Mouse (Mus musculus) forelimb bud, embryonic 11.5 days (tissue): ENCODE measurements at regions not wholly inside any gene's neighbourhood (a gene's known extent, or its start where the extent isn't known, plus 50 kb on each side); places are given as distances from the start of the nearest gene placed in this dataset.

ENCODE experiments used
- DNase-seq: peaks from one replicate; pipeline ENCODE4 v3.0.0-alpha.2; 2012; ENCODE audit warnings: low read depth, low spot score

GRCm38 (mm10) chr19:44686061-44686460 is 69.8 kb upstream of the Pax2 start:
- no peak for DNase-seq

- DNase-seq, result peak; percentile 86
Observed at GRCm38 (mm10) chr19:44692396-44692795, 63.4 kb upstream of the Pax2 start.

- no peak for DNase-seq
Observed at GRCm38 (mm10) chr19:44692816-44693215, 63.0 kb upstream of the Pax2 start.

- DNase-seq, result no peak
Observed at GRCm38 (mm10) chr19:44695331-44695730, 60.5 kb upstream of the Pax2 start.

GRCm38 (mm10) chr19:44696059-44696712 is 59.7 kb upstream of the Pax2 start:
- DNase-seq, result no peak

- no peak for DNase-seq
Observed at GRCm38 (mm10) chr19:44696773-44697172, 59.1 kb upstream of the Pax2 start.

GRCm38 (mm10) chr19:44698382-44699256 is 57.2 kb upstream of the Pax2 start:
- DNase-seq, result no peak
